Mouse (Mus musculus) stomach, postnatal 0 days (tissue): Measurements from ENCODE around the gene Qpct.

Experiments
- CTCF ChIP-seq: IDR thresholded peaks from 2 replicates; pipeline ENCODE4 v1.5.1; 2016; ENCODE audit warnings: antibody characterized with exemption, low read depth, mild to moderate bottlenecking, moderate library complexity
- EP300 ChIP-seq: optimal IDR thresholded peaks from 2 replicates; pipeline ENCODE3; 2016; ENCODE audit warnings: antibody characterized with exemption

DNA sequence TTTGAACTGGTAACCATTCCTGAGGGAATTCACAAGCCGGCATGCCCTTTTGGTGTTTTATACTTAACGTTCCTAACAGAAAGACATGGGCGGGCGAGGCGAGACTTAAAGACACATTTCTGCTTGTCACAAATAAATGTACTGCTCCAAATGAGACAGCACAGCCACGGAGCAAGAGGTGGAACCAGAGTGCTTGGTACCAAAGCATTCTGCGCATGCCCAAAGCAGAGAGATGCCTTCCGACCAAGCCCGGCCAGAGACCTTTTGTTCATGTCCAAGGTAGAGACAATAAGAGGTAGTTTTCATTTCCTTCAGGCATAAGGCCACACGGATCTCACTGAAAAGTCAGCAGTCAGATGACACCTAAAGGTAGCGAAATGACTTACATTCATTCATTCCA lies 20.2 kb downstream of the Qpct start:
- TF ChIP-seq CTCF (no peak), EP300 (no peak)
